Mouse (Mus musculus): ENCODE results near the gene Pcgf3. TPM values are rescaled to one million over a fixed set of nuclear protein-coding genes. Genes with fewer than 3 reads are reported as not detected.

Gene Pcgf3
- total RNA-seq, 2 experiments from 2014 or later = 57.2 to 60.4 TPM

DNA sequence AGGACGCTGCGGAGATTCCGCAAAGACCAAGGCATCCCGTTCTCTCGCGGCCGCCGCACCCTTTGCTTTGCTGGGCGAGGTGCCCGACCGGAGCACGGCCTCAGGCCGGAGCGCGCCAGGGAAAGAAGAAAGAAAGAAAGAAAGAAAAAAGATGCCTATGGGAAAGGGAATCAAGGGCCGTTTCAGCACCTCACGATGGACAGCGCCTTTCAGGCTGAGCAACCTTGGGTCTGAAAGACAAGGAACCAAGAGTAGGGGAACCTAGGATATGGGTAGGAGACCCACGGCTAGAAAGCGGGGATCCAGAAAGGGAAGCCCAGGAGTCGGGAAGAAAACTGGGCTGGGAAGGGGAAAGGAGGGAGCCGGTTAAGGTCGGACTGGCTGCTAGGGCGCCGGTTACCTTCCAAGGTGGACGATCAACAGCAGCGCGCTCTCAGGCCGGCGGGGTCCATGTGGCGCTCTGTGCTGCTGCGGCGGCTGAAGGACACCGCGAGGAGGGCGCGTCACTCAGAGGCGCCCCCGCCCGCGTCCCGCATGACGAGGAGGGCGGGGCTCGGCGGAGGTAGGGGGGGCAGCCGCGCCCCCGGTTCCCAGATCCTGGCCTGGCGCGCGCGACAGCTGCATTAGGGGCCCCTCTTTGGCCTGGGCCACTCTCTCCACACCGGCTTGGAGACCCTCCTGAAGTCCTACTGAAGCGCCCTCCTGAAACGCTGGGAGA, 88.6 kb downstream of the Pcgf3 start, which contains the start of gene Cplx1:
Gene Cplx1 (minus strand): TSS at position 536 of the 718 bp plus-strand sequence.
- DNase-seq (ENCODE audit: low spot score in 2 of 2) = peak; percentile 58 to 63

GRCm38 (mm10) chr5:108550207-108550594, 89.2 kb downstream of the Pcgf3 start:
- peak in 1 of 2 experiments; percentile 24 for DNase-seq (ENCODE audit: low spot score in 2 of 2)

GRCm38 (mm10) chr5:108554041-108554440, 93.0 kb downstream of the Pcgf3 start:
- DNase-seq (ENCODE audit: low spot score in 2 of 2) = no peak

Other genes with a start within 250 kb of the Pcgf3 start
- 10 to 100 TPM; 48.1 to 56.8 TPM for gene Dr1, start 192.3 kb upstream of the Pcgf3 start, total RNA-seq (2021)
- 10 to 100 TPM in 1 of 2 experiments, 1 to 10 TPM in 1; 9.3 to 10.7 TPM for gene Pigg, start 148.6 kb upstream of the Pcgf3 start, total RNA-seq (2021)
- 10 to 100 TPM; 67.5 to 69.3 TPM for gene Gm42517, start 93.3 kb upstream of the Pcgf3 start, total RNA-seq (2021)
- under 1 TPM in 1 of 2 experiments, not detected in 1; 0.43 TPM for gene Pde6b, start 72.8 kb upstream of the Pcgf3 start, total RNA-seq (2021)
- 100 to 1,000 TPM; 331 to 343 TPM for gene Atp5k, start 26.8 kb upstream of the Pcgf3 start, total RNA-seq (2021)
- gene Mfsd7a, start 12.3 kb upstream of the Pcgf3 start, total RNA-seq (2021) = under 1 TPM; 0.58 to 0.98 TPM
- 100 to 1,000 TPM; 582 to 600 TPM for gene Cplx1, start 88.8 kb downstream of the Pcgf3 start, total RNA-seq (2021)
- gene Gak, start 168.5 kb downstream of the Pcgf3 start, total RNA-seq (2021) = 10 to 100 TPM; 93.4 to 97.9 TPM
- 10 to 100 TPM; 36.7 to 41.1 TPM for gene Tmem175, start 168.5 kb downstream of the Pcgf3 start, total RNA-seq (2021)
- gene Idua, start 199.1 kb downstream of the Pcgf3 start, total RNA-seq (2021) = 10 to 100 TPM; 10.1 to 10.9 TPM
- gene Dgkq, start 208.4 kb downstream of the Pcgf3 start, total RNA-seq (2021) = 10 to 100 TPM; 54.1 to 55.0 TPM
- gene Slc26a1, start 214.3 kb downstream of the Pcgf3 start, total RNA-seq (2021) = 1 to 10 TPM; 1.4 to 2.1 TPM
- gene Fgfrl1, start 231.2 kb downstream of the Pcgf3 start, total RNA-seq (2021) = 10 to 100 TPM; 17.9 to 19.8 TPM